8 mouse cellular contexts compared by ENCODE assay signal in genomic region chr17:88255744-88256598, GRCm38 (mm10).
DNase-seq lines count a peak whose midpoint lies in the region; ATAC-seq and TF ChIP-seq lines count a peak whose summit lies in the region.

No protein-coding gene starts in this region.

- H3K4me1 ChIP-seq in hindbrain, embryonic 16.5 days (ENCODE audit: control insufficient read depth, insufficient read depth, low read depth, low read length): peaks cover 15% of the 10 kb centered on the region

- intact Hi-C loops in gastrocnemius, adult 2 months (cut with DNase I): loop anchor here (2.0 to 10.0 kb wide), 6 partner anchors 49 to 389 kb away; partner anchors contain the start of genes Fbxo11 and Foxn2

- ATAC-seq in hindbrain, embryonic 16.5 days: peak; percentile 85

- under 1% methylated on average over 40 of the region's 40 CpGs for WGBS in hindbrain, embryonic 16.5 days

- H3K9me3 ChIP-seq in hindbrain, embryonic 16.5 days (ENCODE audit: control insufficient read depth, low read length): no peaks in the 10 kb centered on the region

- no peaks in the 10 kb centered on the region for H3K36me3 ChIP-seq in hindbrain, embryonic 16.5 days (ENCODE audit: control insufficient read depth, insufficient read depth, low read length)

- H3K9ac ChIP-seq in hindbrain, embryonic 16.5 days (ENCODE audit: low read depth, low read length): peak overlapping the region; percentile 98

- H3K27me3 ChIP-seq in hindbrain, embryonic 16.5 days (replicated peaks; ENCODE audit: control insufficient read depth, insufficient read depth, low read length): no peaks in the 10 kb centered on the region

- peak overlapping the region; percentile 99 for H3K27ac ChIP-seq in gastrocnemius, adult 2 months
- H3K27ac ChIP-seq in hindbrain, embryonic 16.5 days (ENCODE audit: low read depth, low read length): peak overlapping the region; percentile 97

- DNase-seq in T-cell, adult 2 months (ENCODE audit: low spot score): peak; percentile 51
- peak; percentile 92 to 94 for DNase-seq in cerebellum, postnatal 14 days
- DNase-seq in gastrocnemius, adult 2 months: peak; percentile 91
- peak; percentile 59 for DNase-seq in left cerebral cortex, adult 11 months (ENCODE audit: low spot score)
- DNase-seq in lung, postnatal 4 days: peak; percentile 86 to 87
- DNase-seq in retina, postnatal 7 days (ENCODE audit: low read depth, low spot score): peak; percentile 65
- peak; percentile 57 to 62 for DNase-seq in urinary bladder, adult 18-20 months (ENCODE audit: low spot score in 2 of 2)

- peak overlapping the region; percentile 89 for H3K4me3 ChIP-seq in gastrocnemius, adult 2 months
- peak overlapping the region; percentile 67 for H3K4me3 ChIP-seq in hindbrain, embryonic 16.5 days (ENCODE audit: low read length)

- TF ChIP-seq CTCF in gastrocnemius, adult 2 months (IDR thresholded peaks at IDR 0.05): peak; percentile 80

- H3K4me2 ChIP-seq in hindbrain, embryonic 16.5 days (ENCODE audit: low read length): peak overlapping the region; percentile 94

Comparison
In these comparisons a context has a peak if more than half of its experiments do, and no peak if none do; other contexts are left out.
1. Peak in every context shown above with its lines: DNase-seq, ATAC-seq, H3K4me3 ChIP-seq and H3K27ac ChIP-seq.